Mouse (Mus musculus) cerebellum, adult 9-10 months (tissue): ENCODE results near the gene Rock2.

Experiments used
- DNase-seq: peaks from one replicate; pipeline ENCODE4 v3.0.0; 2022

The Rock2 gene

GRCm38 (mm10) chr12:16894396-16895220 lies at the start of gene Rock2:
Gene Rock2 (plus strand): TSS chr12:16894895.
- peak; percentile 83 for DNase-seq

- DNase-seq = no peak
Observed at GRCm38 (mm10) chr12:16847204-16847792, 47.4 kb upstream of the Rock2 start.

GRCm38 (mm10) chr12:16848501-16848900 lies 46.2 kb upstream of the Rock2 start:
- DNase-seq = no peak

- DNase-seq = no peak
Observed at GRCm38 (mm10) chr12:16849821-16850220, 44.9 kb upstream of the Rock2 start.

- peak; percentile 88 for DNase-seq
Observed at GRCm38 (mm10) chr12:16850431-16851375, 44.0 kb upstream of the Rock2 start.

GRCm38 (mm10) chr12:16853431-16854165 lies 41.1 kb upstream of the Rock2 start:
- no peak for DNase-seq

GRCm38 (mm10) chr12:16855632-16856305 lies 38.9 kb upstream of the Rock2 start:
- DNase-seq = peak; percentile 91

GRCm38 (mm10) chr12:16856306-16856679 lies 38.4 kb upstream of the Rock2 start:
- DNase-seq = no peak

GRCm38 (mm10) chr12:16858081-16858480 lies 36.6 kb upstream of the Rock2 start:
- no peak for DNase-seq

- DNase-seq = no peak
Observed at GRCm38 (mm10) chr12:16859781-16860180, 34.9 kb upstream of the Rock2 start.

- DNase-seq = no peak
Observed at GRCm38 (mm10) chr12:16860533-16860932, 34.2 kb upstream of the Rock2 start.

- DNase-seq = no peak
Observed at GRCm38 (mm10) chr12:16860961-16861360, 33.7 kb upstream of the Rock2 start.

- DNase-seq = no peak
Observed at GRCm38 (mm10) chr12:16864477-16864876, 30.2 kb upstream of the Rock2 start.

- no peak for DNase-seq
Observed at GRCm38 (mm10) chr12:16865871-16866270, 28.8 kb upstream of the Rock2 start.

- no peak for DNase-seq
Observed at GRCm38 (mm10) chr12:16866460-16866859, 28.2 kb upstream of the Rock2 start.

- no peak for DNase-seq
Observed at GRCm38 (mm10) chr12:16867306-16867705, 27.4 kb upstream of the Rock2 start.

- no peak for DNase-seq
Observed at GRCm38 (mm10) chr12:16868618-16869017, 26.1 kb upstream of the Rock2 start.

- DNase-seq = no peak
Observed at GRCm38 (mm10) chr12:16869091-16869778, 25.5 kb upstream of the Rock2 start.

GRCm38 (mm10) chr12:16869870-16870404 lies 24.8 kb upstream of the Rock2 start:
- no peak for DNase-seq

- DNase-seq = peak; percentile 80
Observed at GRCm38 (mm10) chr12:16870405-16871068, 24.2 kb upstream of the Rock2 start.
